Mouse (Mus musculus) left cerebral cortex, postnatal 4 days (tissue): Measurements from ENCODE around the gene App. TPM values are rescaled to one million over a fixed set of nuclear protein-coding genes. Genes with fewer than 3 reads are reported as not detected.

Experiments used
- DNase-seq: peaks from one replicate; pipeline ENCODE4 v3.0.0-alpha.2; 2022
- intact Hi-C: fragments of 180-260 bp; cut with DNase I; formaldehyde crosslinking; loops from one replicate; pipeline ENCODE4 v1.15.1; 2025
- total RNA-seq, 2 experiments: library from RNA; stranded (reverse); gene quantifications; 2 replicates each; pipeline ENCODE4 v1.2.3; 2021

The App gene
- total RNA-seq, 2 experiments from 2014 or later = 652 to 726 TPM

- intact Hi-C loops = no loop called here
- no peak for DNase-seq
These were observed 187.4 kb downstream of the App start for GRCm38 (mm10) chr16:84986016-84986631.

- DNase-seq = no peak
- intact Hi-C loops = no loop called here
These were observed 188.2 kb downstream of the App start for GRCm38 (mm10) chr16:84985340-84985739.

- DNase-seq = no peak
- intact Hi-C loops = no loop called here
These were observed 190.1 kb downstream of the App start for GRCm38 (mm10) chr16:84983428-84983827.

- intact Hi-C loops = no loop called here
- no peak for DNase-seq
These were observed 191.0 kb downstream of the App start for GRCm38 (mm10) chr16:84982589-84982988.

- DNase-seq = no peak
- intact Hi-C loops = no loop called here
These were observed 195.0 kb downstream of the App start for GRCm38 (mm10) chr16:84978589-84978988.

- intact Hi-C loops = no loop called here
- DNase-seq = no peak
These were observed 199.4 kb downstream of the App start for GRCm38 (mm10) chr16:84974176-84974518.

GRCm38 (mm10) chr16:84973446-84974175 lies 200.0 kb downstream of the App start:
- DNase-seq = no peak
- intact Hi-C loops = no loop called here

GRCm38 (mm10) chr16:84971535-84972330 lies 201.8 kb downstream of the App start:
- DNase-seq = no peak
- intact Hi-C loops = no loop called here

- intact Hi-C loops = no loop called here
- no peak for DNase-seq
These were observed 204.5 kb downstream of the App start for GRCm38 (mm10) chr16:84969026-84969425.

GRCm38 (mm10) chr16:84966983-84967382 lies 206.6 kb downstream of the App start:
- intact Hi-C loops = no loop called here

GRCm38 (mm10) chr16:84966096-84966495 lies 207.5 kb downstream of the App start:
- intact Hi-C loops = no loop called here
- no peak for DNase-seq

More at GRCm38 (mm10) chr16:84966983-84967382, 206.6 kb downstream of the App start:
- DNase-seq = no peak

GRCm38 (mm10) chr16:84963960-84964359 lies 209.6 kb downstream of the App start:
- intact Hi-C loops = no loop called here
- DNase-seq = no peak

GRCm38 (mm10) chr16:84963527-84963926 lies 210.0 kb downstream of the App start:
- intact Hi-C loops = no loop called here
- no peak for DNase-seq

GRCm38 (mm10) chr16:84957253-84957652 lies 216.3 kb downstream of the App start:
- intact Hi-C loops = loop anchor here (5.0 kb wide), 1 partner anchor 720 kb away; no protein-coding TSS in a partner anchor
- no peak for DNase-seq

- intact Hi-C loops = loop anchor here (5.0 kb wide), 1 partner anchor 721 kb away; no protein-coding TSS in a partner anchor
- peak; percentile 17 for DNase-seq
These were observed 216.9 kb downstream of the App start for GRCm38 (mm10) chr16:84956690-84957089.

- intact Hi-C loops = loop anchor here (2.0 to 5.0 kb wide), 2 partner anchors 215 to 721 kb away; no protein-coding TSS in a partner anchor
- no peak for DNase-seq
These were observed 217.7 kb downstream of the App start for GRCm38 (mm10) chr16:84955840-84956239.

- peak; percentile 90 for DNase-seq
- intact Hi-C loops = loop anchor here (2.0 to 5.0 kb wide), 2 partner anchors 215 to 722 kb away; no protein-coding TSS in a partner anchor
These were observed 218.2 kb downstream of the App start for GRCm38 (mm10) chr16:84955204-84955839.

GRCm38 (mm10) chr16:84931024-84931423 lies 242.5 kb downstream of the App start:
- intact Hi-C loops = no loop called here
- no peak for DNase-seq

- intact Hi-C loops = no loop called here
- DNase-seq = no peak
These were observed 245.7 kb downstream of the App start for GRCm38 (mm10) chr16:84927827-84928226.

GRCm38 (mm10) chr16:84919649-84920308 lies 253.8 kb downstream of the App start:
- no peak for DNase-seq
- intact Hi-C loops = no loop called here
